Mouse (Mus musculus) liver, embryonic 14.5 days (tissue): Measurements from ENCODE around the gene Etv6. TPM values are rescaled to one million over a fixed set of nuclear protein-coding genes. Genes with fewer than 3 reads are reported as not detected.
A peak's percentile ranks its signal among the peaks of the same experiment; 100 is the strongest.

ENCODE experiments used
- ATAC-seq: fragments of 200-750 bp; cut with Nextera tagmentation; 2 replicates; pipeline ENCODE4 v1.8.0; 2017; ENCODE audit warnings: moderate number of reproducible peaks, mild to moderate bottlenecking, moderate library complexity; ENCODE audit not compliant: insufficient read depth
- DNase-seq, 3 experiments: peaks; one replicate each; pipeline ENCODE4 v3.0.0-alpha.2; 2012 to 2013; ENCODE audit warnings: low read depth in 3 of 3, low spot score in 3 of 3
- H3K27ac ChIP-seq: fragments of 300-500 bp; sonication (generic); 2 replicates; pipeline ENCODE4 v1.5.1; 2014; ENCODE audit warnings: moderate library complexity, mild to moderate bottlenecking, control low read depth, inconsistent platforms
- H3K27me3 ChIP-seq: fragments of 300-500 bp; sonication (generic); 2 replicates; pipeline ENCODE4 v1.6.1; 2014; ENCODE audit warnings: mild to moderate bottlenecking, low read length, moderate library complexity; ENCODE audit not compliant: control insufficient read depth, insufficient read depth
- H3K36me3 ChIP-seq: fragments of 300-500 bp; sonication (generic); replicated peaks from 2 replicates; pipeline ENCODE4 v1.6.1; 2014; ENCODE audit warnings: low read depth; ENCODE audit not compliant: control insufficient read depth, insufficient read depth
- H3K4me1 ChIP-seq, 2 experiments: fragments of 200-500 bp in 1 of 2; fragments of 300-500 bp in 1 of 2; sonication (generic) in 1 of 2; replicated peaks; 2 replicates each; pipeline ENCODE4 v1.6.1; 2012 to 2014; ENCODE audit warnings: antibody characterized with exemption in 1 of 2, inconsistent platforms in 1 of 2, low read length in 1 of 2; ENCODE audit not compliant: control insufficient read depth in 2 of 2, insufficient read depth in 2 of 2
- H3K4me2 ChIP-seq: fragments of 300-500 bp; sonication (generic); 2 replicates; pipeline ENCODE4 v1.6.1; 2014; ENCODE audit warnings: low read depth, mild to moderate bottlenecking, control low read depth, moderate library complexity
- H3K4me3 ChIP-seq, 2 experiments: fragments of 200-500 bp in 1 of 2; fragments of 300-500 bp in 1 of 2; sonication (generic) in 1 of 2; 2 replicates each; pipeline ENCODE4 v1.5.1; 2012 to 2014; ENCODE audit warnings: low read depth in 2 of 2, low read length in 2 of 2, mild to moderate bottlenecking in 2 of 2, control low read depth in 1 of 2, inconsistent platforms in 1 of 2, moderate library complexity in 1 of 2; ENCODE audit not compliant: insufficient read depth in 1 of 2
- H3K9ac ChIP-seq: fragments of 300-500 bp; sonication (generic); replicated peaks from 2 replicates; pipeline ENCODE4 v1.6.1; 2014; ENCODE audit warnings: mild to moderate bottlenecking, control low read depth, moderate library complexity
- H3K9me3 ChIP-seq: fragments of 300-500 bp; sonication (generic); 2 replicates; pipeline ENCODE4 v1.6.1; 2016; ENCODE audit warnings: low read length, mixed read lengths; ENCODE audit not compliant: control insufficient read depth
- CTCF ChIP-seq: IDR thresholded peaks from 2 replicates; pipeline ENCODE4 v1.5.1; 2016; ENCODE audit warnings: antibody characterized with exemption, low read depth, control low read depth
- EP300 ChIP-seq: IDR thresholded peaks from 2 replicates; pipeline ENCODE4 v1.6.1; 2016; ENCODE audit warnings: antibody characterized with exemption, low read depth
- WGBS: fragments of 180-500 bp; shearing (Covaris S2); extraction: QIAGEN DNeasy Blood & Tissue Kit; methylation state at CpG from one replicate; pipeline ENCODE4 v1.1.7; 2014; ENCODE audit not compliant: insufficient replicate concordance; 5-methylcytosine and 5-hydroxymethylcytosine counted together
- polyA plus RNA-seq, 2 experiments: library from polyadenylated mRNA; depleted of rRNA in 1 of 2; stranded (reverse) in 1 of 2; unstranded in 1 of 2; fragments of >200 nt; fragmentation: Nextera tagmentation in 1 of 2; extraction: Ambion mirVana in 1 of 2; gene quantifications; 2 replicates each; pipeline versions ENCODE4 v1.2.1 to v1.2.3; 2012 to 2014

Gene Etv6
- polyA plus RNA-seq, 2 experiments = 2.6 to 3.0 TPM

GRCm38 (mm10) chr6:134120227-134120626 is 84.7 kb downstream of the Etv6 start:
- TF ChIP-seq EP300 = no peak
- TF ChIP-seq CTCF = no peak
- DNase-seq (no peak), ATAC-seq (no peak)
- peaks cover 0 to 24% of the 10 kb centered on the region in 2 experiments; a peak in 2 of 4 replicates for H3K4me1 ChIP-seq
- no peak overlapping the region for H3K4me2 ChIP-seq
- no peaks in the 10 kb centered on the region for H3K36me3 ChIP-seq
- no peaks in the 10 kb centered on the region for H3K9me3 ChIP-seq
- H3K9ac ChIP-seq = no peak overlapping the region
- H3K27ac ChIP-seq = no peak overlapping the region
- H3K4me3 ChIP-seq = no peak overlapping the region
- 44% methylated on average over 4 of the region's 4 CpGs for WGBS
- no peaks in the 10 kb centered on the region for H3K27me3 ChIP-seq

- ATAC-seq (no peak), DNase-seq (peak in 1 of 3 experiments; percentile 20)
- Histone ChIP-seq H3K4me1 (peaks cover 0 to 24% of the 10 kb centered on the region in 2 experiments; a peak in 2 of 4 replicates), H3K27me3 (no peaks in the 10 kb centered on the region), H3K4me3 (no peak overlapping the region), H3K9ac (no peak overlapping the region), H3K9me3 (no peaks in the 10 kb centered on the region), H3K27ac (no peak overlapping the region), H3K4me2 (no peak overlapping the region), H3K36me3 (no peaks in the 10 kb centered on the region)
- no peak for TF ChIP-seq CTCF
- TF ChIP-seq EP300 = no peak
- WGBS = 59% methylated on average over 12 of the region's 12 CpGs
Observed at GRCm38 (mm10) chr6:134120712-134121111, 85.2 kb downstream of the Etv6 start.

GRCm38 (mm10) chr6:134122945-134123344 is 87.4 kb downstream of the Etv6 start:
- no peak for DNase-seq
- no peak overlapping the region for H3K4me3 ChIP-seq
- no peaks in the 10 kb centered on the region for H3K27me3 ChIP-seq
- H3K27ac ChIP-seq = no peak overlapping the region
- H3K4me2 ChIP-seq = no peak overlapping the region
- WGBS = 74% methylated on average over 5 of the region's 5 CpGs
- no peaks in the 10 kb centered on the region for H3K36me3 ChIP-seq
- no peak overlapping the region for H3K9ac ChIP-seq
- TF ChIP-seq CTCF = no peak
- TF ChIP-seq EP300 = no peak
- ATAC-seq = no peak
- no peaks in the 10 kb centered on the region for H3K9me3 ChIP-seq
- peaks cover 0 to 19% of the 10 kb centered on the region in 2 experiments; a peak in 2 of 4 replicates for H3K4me1 ChIP-seq

- Histone ChIP-seq H3K36me3 (no peaks in the 10 kb centered on the region), H3K27ac (no peak overlapping the region), H3K4me3 (no peak overlapping the region), H3K27me3 (no peaks in the 10 kb centered on the region), H3K4me2 (no peak overlapping the region), H3K4me1 (peaks cover 0 to 19% of the 10 kb centered on the region in 2 experiments; a peak in 2 of 4 replicates), H3K9me3 (no peaks in the 10 kb centered on the region), H3K9ac (no peak overlapping the region)
- ATAC-seq (no peak), DNase-seq (no peak)
- WGBS = 63% methylated on average over 7 of the region's 7 CpGs
- TF ChIP-seq CTCF (no peak), EP300 (no peak)
Observed at GRCm38 (mm10) chr6:134123474-134123873, 88.0 kb downstream of the Etv6 start.

- Histone ChIP-seq H3K4me2 (no peak overlapping the region), H3K27me3 (no peaks in the 10 kb centered on the region), H3K9ac (no peak overlapping the region), H3K27ac (no peak overlapping the region), H3K36me3 (no peaks in the 10 kb centered on the region), H3K4me3 (no peak overlapping the region), H3K4me1 (peaks cover 0 to 14% of the 10 kb centered on the region in 2 experiments; a peak in 2 of 4 replicates), H3K9me3 (no peaks in the 10 kb centered on the region)
- DNase-seq (no peak), ATAC-seq (peak; percentile 44; the same call in 1 of the 2 replicates)
- 63% methylated on average over 10 of the region's 10 CpGs for WGBS
- TF ChIP-seq CTCF (no peak), EP300 (no peak)
Observed at GRCm38 (mm10) chr6:134124256-134124655, 88.8 kb downstream of the Etv6 start.
